Mouse (Mus musculus) thymus, postnatal 36 days (tissue): ENCODE measurements around the gene Pik3c2b.

Experiments used
- DNase-seq, 2 experiments: peaks; one replicate each; pipeline ENCODE4 v3.0.0; 2022; ENCODE audit warnings: mixed read lengths in 2 of 2

Gene Pik3c2b

DNA sequence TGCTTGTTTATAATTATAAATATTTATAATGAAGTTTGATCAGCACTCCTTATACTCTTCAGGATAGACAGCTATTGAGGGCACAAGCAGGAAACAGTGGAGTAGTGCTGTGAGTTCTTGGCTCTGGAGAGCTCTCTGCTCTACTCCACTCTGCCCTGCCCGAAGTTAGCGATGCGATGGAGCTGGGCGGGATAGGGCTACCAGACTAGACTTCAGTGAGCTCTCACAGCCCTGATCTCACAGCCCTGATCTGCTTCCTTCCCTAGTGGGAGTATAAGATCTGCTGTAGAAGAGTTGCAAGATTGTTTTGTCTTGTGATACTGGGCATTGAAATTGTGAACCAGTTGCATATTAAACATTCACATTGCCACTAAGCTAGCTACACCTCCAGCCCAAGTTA lies 89.4 kb downstream of the Pik3c2b start:
- no peak for DNase-seq

- DNase-seq = no peak
These were observed 90.3 kb downstream of the Pik3c2b start for GRCm38 (mm10) chr1:133135808-133136207.

DNA sequence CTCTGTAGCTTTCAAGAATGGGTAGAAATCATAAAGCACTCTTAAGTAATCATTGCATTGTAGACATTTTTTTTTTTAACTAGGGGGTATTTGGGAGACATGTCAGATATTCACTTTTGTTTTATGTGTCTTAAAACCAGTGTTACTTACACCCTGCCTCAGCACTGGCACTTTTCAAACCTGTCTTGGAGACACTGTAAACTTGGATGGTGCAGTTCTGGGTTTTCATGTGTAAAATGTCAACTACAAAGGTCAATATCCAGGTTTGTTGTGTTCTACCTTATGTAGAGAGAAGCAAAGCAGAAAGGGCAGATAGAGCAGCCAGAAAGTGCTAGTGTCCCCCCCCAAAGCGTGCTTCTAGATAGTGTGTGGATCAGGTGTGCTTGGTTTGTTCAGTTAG lies 92.9 kb downstream of the Pik3c2b start:
- DNase-seq = no peak

GRCm38 (mm10) chr1:133146014-133147009 lies 100.8 kb downstream of the Pik3c2b start:
- DNase-seq = peak; percentile 25 to 33

GRCm38 (mm10) chr1:133147324-133147723 lies 101.9 kb downstream of the Pik3c2b start:
- DNase-seq = no peak

- DNase-seq = no peak
These were observed 102.7 kb downstream of the Pik3c2b start for GRCm38 (mm10) chr1:133148122-133148521.

GRCm38 (mm10) chr1:133150556-133150955 lies 105.1 kb downstream of the Pik3c2b start:
- DNase-seq = peak in 1 of 2 experiments; percentile 63

GRCm38 (mm10) chr1:133152213-133152612 lies 106.7 kb downstream of the Pik3c2b start:
- no peak for DNase-seq

- no peak for DNase-seq
These were observed 109.8 kb downstream of the Pik3c2b start for GRCm38 (mm10) chr1:133155270-133155669.
